Mouse (Mus musculus) bone marrow, adult 2 months (tissue): Measurements from ENCODE around the gene Vmn1r222.

Experiments used
- CTCF ChIP-seq: fragments of 200-500 bp; IDR thresholded peaks from 2 replicates; pipeline ENCODE4 v1.5.1; 2011; ENCODE audit warnings: low read length, control low read depth; ENCODE audit not compliant: control insufficient read depth, insufficient read depth
- POLR2A ChIP-seq: fragments of 200-500 bp; IDR thresholded peaks from 2 replicates; pipeline ENCODE4 v1.6.1; 2011; ENCODE audit warnings: low read depth, mild to moderate bottlenecking, control low read depth, low read length, borderline replicate concordance; ENCODE audit not compliant: control insufficient read depth

DNA sequence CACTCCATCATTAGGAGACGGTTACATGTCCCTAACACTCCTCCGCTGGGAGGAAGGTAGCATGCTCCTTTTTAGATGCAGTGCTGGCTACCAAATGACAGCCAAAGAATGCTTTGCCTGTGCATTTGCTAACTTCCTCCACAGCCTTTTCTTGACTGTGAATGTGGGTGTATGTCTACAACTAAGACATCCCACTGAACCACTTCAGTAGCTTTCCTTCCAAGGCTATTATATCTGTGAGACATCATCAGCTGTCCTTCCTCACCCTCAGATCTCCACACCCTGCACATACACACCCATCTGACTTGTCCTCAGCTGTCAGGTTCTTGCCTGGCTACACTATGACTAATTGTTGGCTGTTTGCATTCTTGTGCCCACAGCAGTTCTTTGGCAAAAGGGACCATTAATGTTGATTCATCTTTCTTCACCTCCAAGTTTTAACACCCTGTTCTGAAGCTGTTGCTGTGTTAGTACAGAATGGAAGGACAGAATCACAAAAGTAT is 22.9 kb upstream of the Vmn1r222 start:
- TF ChIP-seq CTCF, result no peak
- no peak for TF ChIP-seq POLR2A
